In genomic region chr10:77255231-77255630, GRCm38 (mm10) we compare ENCODE assay signal across 22 mouse cellular contexts. TPM values are rescaled to one million over a fixed set of nuclear protein-coding genes. Genes with fewer than 3 reads are reported as not detected.
DNase-seq lines count a peak whose midpoint lies in the region; ATAC-seq and TF ChIP-seq lines count a peak whose summit lies in the region.
"Had no signal": no experiment of that assay in that cellular context is flagged by ENCODE, and none has a peak within 500 bp of the region (broad histone marks: within the 10 kb centered on the region; RNA-seq: fewer than 3 reads in every experiment).

No protein-coding gene starts in this region.

- 77% methylated on average over 3 of the region's 3 CpGs for WGBS in embryonic facial prominence, embryonic 12.5 days
- 79% methylated on average over 3 of the region's 3 CpGs for WGBS in embryonic facial prominence, embryonic 10.5 days
- 57% methylated on average over 3 of the region's 3 CpGs for WGBS in midbrain, embryonic 11.5 days
- 44% methylated on average over 3 of the region's 3 CpGs for WGBS in midbrain, embryonic 14.5 days
- WGBS in limb, embryonic 14.5 days: 78% methylated on average over 3 of the region's 3 CpGs

- H3K27me3 ChIP-seq in embryonic facial prominence, embryonic 12.5 days: no peaks in the 10 kb centered on the region
- peaks cover 6% of the 10 kb centered on the region; the same call in 1 of the 2 replicates for H3K27me3 ChIP-seq in embryonic facial prominence, embryonic 10.5 days (replicated peaks; ENCODE audit: low read depth, poor library complexity, severe bottlenecking)
- H3K27me3 ChIP-seq in midbrain, embryonic 11.5 days (ENCODE audit: control insufficient read depth, insufficient read depth, low read length): no peaks in the 10 kb centered on the region; the same call in 1 of the 2 replicates
- no peaks in the 10 kb centered on the region for H3K27me3 ChIP-seq in midbrain, embryonic 14.5 days (ENCODE audit: control insufficient read depth, insufficient read depth, low read length)
- no peaks in the 10 kb centered on the region for H3K27me3 ChIP-seq in limb, embryonic 14.5 days (ENCODE audit: control insufficient read depth, insufficient read depth, low read length)
- H3K27me3 ChIP-seq: forebrain, embryonic 13.5 days; midbrain, embryonic 13.5 days; neural tube, embryonic 12.5 days had no signal

- no peak overlapping the region for H3K9ac ChIP-seq in embryonic facial prominence, embryonic 12.5 days
- no peak overlapping the region for H3K9ac ChIP-seq in midbrain, embryonic 11.5 days (ENCODE audit: low read length)
- H3K9ac ChIP-seq in midbrain, embryonic 14.5 days (replicated peaks; ENCODE audit: low read length): no peak overlapping the region
- no peak overlapping the region for H3K9ac ChIP-seq in limb, embryonic 14.5 days (ENCODE audit: low read depth, low read length, severe bottlenecking)
- H3K9ac ChIP-seq: forebrain, embryonic 13.5 days; liver, embryonic 14.5 days; lung, embryonic 14.5 days; midbrain, embryonic 13.5 days; neural tube, embryonic 12.5 days had no signal

- H3K4me2 ChIP-seq in embryonic facial prominence, embryonic 12.5 days (replicated peaks): no peak overlapping the region
- no peak overlapping the region for H3K4me2 ChIP-seq in midbrain, embryonic 11.5 days
- no peak overlapping the region for H3K4me2 ChIP-seq in midbrain, embryonic 14.5 days (ENCODE audit: low read length)
- H3K4me2 ChIP-seq in limb, embryonic 14.5 days (replicated peaks; ENCODE audit: low read depth, low read length, severe bottlenecking): no peak overlapping the region
- H3K4me2 ChIP-seq: forebrain, embryonic 13.5 days; lung, embryonic 14.5 days; midbrain, embryonic 13.5 days; neural tube, embryonic 12.5 days had no signal

- DNase-seq in embryonic facial prominence, embryonic 10.5 days (ENCODE audit: low spot score): no peak
- peak; percentile 64 for DNase-seq in midbrain, embryonic 11.5 days (ENCODE audit: low spot score, missing footprints)
- DNase-seq in midbrain, embryonic 14.5 days: no peak
- no peak for DNase-seq in limb, embryonic 14.5 days (ENCODE audit: low spot score)
- DNase-seq in urinary bladder, adult 18-20 months (ENCODE audit: low spot score in 2 of 2): no peak
- no peak for DNase-seq in urinary bladder, postnatal 14 days (ENCODE audit: low spot score)
- DNase-seq: adrenal gland, postnatal 25 days; cerebellum, adult 9-11 months; kidney, postnatal 10 days; lung, embryonic 14.5 days; retina, postnatal 1 day; right cerebral cortex, postnatal 25 days; spleen, adult 18-20 months had no signal

- H3K36me3 ChIP-seq in embryonic facial prominence, embryonic 12.5 days: no peaks in the 10 kb centered on the region
- no peaks in the 10 kb centered on the region for H3K36me3 ChIP-seq in embryonic facial prominence, embryonic 10.5 days (replicated peaks)
- H3K36me3 ChIP-seq in midbrain, embryonic 11.5 days (ENCODE audit: control insufficient read depth, insufficient read depth, low read length): no peaks in the 10 kb centered on the region
- no peaks in the 10 kb centered on the region for H3K36me3 ChIP-seq in midbrain, embryonic 14.5 days (ENCODE audit: control insufficient read depth, insufficient read depth, low read length)
- no peaks in the 10 kb centered on the region for H3K36me3 ChIP-seq in limb, embryonic 14.5 days (ENCODE audit: control insufficient read depth, insufficient read depth, low read length)
- H3K36me3 ChIP-seq: hindbrain, embryonic 10.5 days; midbrain, embryonic 13.5 days; neural tube, embryonic 12.5 days had no signal

- peak overlapping the region; percentile 36; the same call in 1 of the 2 replicates for H3K27ac ChIP-seq in embryonic facial prominence, embryonic 12.5 days
- H3K27ac ChIP-seq in embryonic facial prominence, embryonic 10.5 days (replicated peaks): no peak overlapping the region
- H3K27ac ChIP-seq in midbrain, embryonic 11.5 days (ENCODE audit: low read depth, low read length): no peak overlapping the region
- H3K27ac ChIP-seq in midbrain, embryonic 14.5 days (replicated peaks; ENCODE audit: low read depth, low read length): no peak overlapping the region
- peak overlapping the region; percentile 55 for H3K27ac ChIP-seq in limb, embryonic 14.5 days (replicated peaks; ENCODE audit: low read depth, low read length)
- H3K27ac ChIP-seq: forebrain, embryonic 13.5 days; hindbrain, embryonic 10.5 days; hindbrain, postnatal 0 days; liver, embryonic 14.5 days; midbrain, embryonic 13.5 days; neural tube, embryonic 12.5 days had no signal

- H3K9me3 ChIP-seq in embryonic facial prominence, embryonic 12.5 days: no peaks in the 10 kb centered on the region
- H3K9me3 ChIP-seq in embryonic facial prominence, embryonic 10.5 days: no peaks in the 10 kb centered on the region
- no peaks in the 10 kb centered on the region for H3K9me3 ChIP-seq in midbrain, embryonic 11.5 days (ENCODE audit: control insufficient read depth, low read length)
- H3K9me3 ChIP-seq in midbrain, embryonic 14.5 days (ENCODE audit: control insufficient read depth, low read length): no peaks in the 10 kb centered on the region
- no peaks in the 10 kb centered on the region for H3K9me3 ChIP-seq in limb, embryonic 14.5 days (ENCODE audit: control insufficient read depth, low read length)
- H3K9me3 ChIP-seq: forebrain, embryonic 13.5 days; hindbrain, embryonic 10.5 days; midbrain, embryonic 13.5 days; neural tube, embryonic 12.5 days had no signal

- no peak for TF ChIP-seq POLR2A in limb, embryonic 14.5 days (IDR thresholded peaks at IDR 0.05; ENCODE audit: borderline replicate concordance, extremely low read depth, insufficient read depth, insufficient read length)

- no peak for ATAC-seq in embryonic facial prominence, embryonic 12.5 days (ENCODE audit: insufficient number of reproducible peaks, insufficient read depth, low FRiP score, low TSS enrichment)
- ATAC-seq in midbrain, embryonic 11.5 days (ENCODE audit: low FRiP score): no peak
- no peak for ATAC-seq in midbrain, embryonic 14.5 days (ENCODE audit: low FRiP score, low TSS enrichment)
- ATAC-seq in limb, embryonic 14.5 days (ENCODE audit: low FRiP score, low read depth): no peak
- ATAC-seq: CD4-positive, CD25-positive, alpha-beta regulatory T cell, adult 4 months; forebrain, embryonic 13.5 days; hindbrain, postnatal 0 days; midbrain, embryonic 13.5 days had no signal

- H3K4me1 ChIP-seq in embryonic facial prominence, embryonic 12.5 days: peaks cover 20% of the 10 kb centered on the region
- peaks cover 56% of the 10 kb centered on the region for H3K4me1 ChIP-seq in embryonic facial prominence, embryonic 10.5 days
- peaks cover 9% of the 10 kb centered on the region for H3K4me1 ChIP-seq in midbrain, embryonic 11.5 days (ENCODE audit: control insufficient read depth, insufficient read depth, low read length)
- 0 out of 2 replicates have a peak, but pooled peaks cover 7% of the 10 kb centered on the region for H3K4me1 ChIP-seq in midbrain, embryonic 14.5 days (ENCODE audit: control insufficient read depth, insufficient read depth, low read length)
- H3K4me1 ChIP-seq in limb, embryonic 14.5 days (ENCODE audit: control insufficient read depth, insufficient read depth, low read length): peaks cover 31% of the 10 kb centered on the region

- no peak overlapping the region for H3K4me3 ChIP-seq in embryonic facial prominence, embryonic 12.5 days
- no peak overlapping the region for H3K4me3 ChIP-seq in embryonic facial prominence, embryonic 10.5 days
- no peak overlapping the region for H3K4me3 ChIP-seq in midbrain, embryonic 11.5 days (ENCODE audit: low read depth, low read length)
- H3K4me3 ChIP-seq in midbrain, embryonic 14.5 days (replicated peaks; ENCODE audit: low read depth, low read length): no peak overlapping the region
- H3K4me3 ChIP-seq in limb, embryonic 14.5 days (replicated peaks; ENCODE audit: low read length): no peak overlapping the region
- H3K4me3 ChIP-seq: erythroblast, embryonic 14.5 days; forebrain, embryonic 13.5 days; hindbrain, embryonic 10.5 days; midbrain, embryonic 13.5 days; neural tube, embryonic 12.5 days had no signal

RNA-seq across cellular contexts. Expression of gene Pofut2, which starts 3.8 kb away (rescaled TPM):
- 109 and 111 TPM in 2 replicates for polyA plus RNA-seq in embryonic facial prominence, embryonic 12.5 days (2016; fragmentation: Nextera tagmentation; extraction: Ambion mirVana)
- 74.5 and 77.0 TPM in 2 replicates for polyA plus RNA-seq in embryonic facial prominence, embryonic 10.5 days (2016; fragmentation: Nextera tagmentation; extraction: Ambion mirVana)
- polyA plus RNA-seq in midbrain, embryonic 11.5 days (2014; fragmentation: Nextera tagmentation; extraction: Ambion mirVana): 63.6 and 69.7 TPM in 2 replicates
- 43.4 and 52.0 TPM in 2 replicates for polyA plus RNA-seq in midbrain, embryonic 14.5 days (2014; fragmentation: Nextera tagmentation; extraction: Ambion mirVana)
- polyA plus RNA-seq in limb, embryonic 14.5 days (2012; rRNA removed): 147 and 162 TPM in 2 replicates
- 167 and 168 TPM in 2 replicates for polyA plus RNA-seq in limb, embryonic 14.5 days (2014; fragmentation: Nextera tagmentation; extraction: Ambion mirVana)

Comparison
In these comparisons a context has a peak if more than half of its experiments do, and no peak if none do; other contexts are left out.
1. H3K27ac ChIP-seq: peak in embryonic facial prominence, embryonic 12.5 days (single experiment) and limb, embryonic 14.5 days (single experiment); none in embryonic facial prominence, embryonic 10.5 days (single experiment), midbrain, embryonic 11.5 days (single experiment) and midbrain, embryonic 14.5 days (single experiment).